Mouse (Mus musculus): ENCODE measurements around the gene Mks1.

Gene Mks1

GRCm38 (mm10) chr11:87875436-87875835 lies 22.4 kb downstream of the Mks1 start, which contains the start of gene Epx:
TSS of gene Epx (minus strand) at chr11:87875536.
- no peak for DNase-seq (ENCODE audit: low spot score)

GRCm38 (mm10) chr11:87879826-87880225 lies 26.8 kb downstream of the Mks1 start:
- no peak for DNase-seq (ENCODE audit: low spot score)

- no peak for DNase-seq (ENCODE audit: low spot score)
Observed at GRCm38 (mm10) chr11:87881714-87882113, 28.7 kb downstream of the Mks1 start.

DNA sequence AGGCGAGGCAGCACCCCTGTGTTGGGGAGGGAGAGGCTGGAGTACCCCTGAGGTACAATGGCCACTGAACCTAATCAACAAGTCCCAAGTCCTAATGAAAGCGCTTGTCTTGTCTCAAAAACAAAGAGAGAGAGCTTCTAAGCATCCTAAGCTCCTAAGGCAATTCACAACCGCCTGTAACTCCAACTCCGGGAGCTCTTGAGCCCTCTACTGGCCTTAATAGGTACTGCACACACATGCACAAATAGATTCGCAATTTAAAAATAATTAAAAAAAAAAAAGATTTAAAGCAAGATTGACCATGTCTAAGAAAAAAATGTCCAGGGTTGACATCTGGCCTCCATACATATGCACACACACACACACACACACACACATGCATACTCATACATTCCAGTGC lies 30.5 kb downstream of the Mks1 start:
- DNase-seq (ENCODE audit: low spot score): no peak

- no peak for DNase-seq (ENCODE audit: low spot score)
Observed at GRCm38 (mm10) chr11:87884856-87885255, 31.8 kb downstream of the Mks1 start.

GRCm38 (mm10) chr11:87892168-87892567 lies 39.2 kb downstream of the Mks1 start, which contains the start of gene Olfr462:
TSS of gene Olfr462 (minus strand) at chr11:87892268.
- DNase-seq (ENCODE audit: low spot score): no peak

GRCm38 (mm10) chr11:87897287-87897686 lies 44.3 kb downstream of the Mks1 start, which contains the start of gene Olfr463:
TSS of gene Olfr463 (minus strand) at chr11:87897387.
- DNase-seq (ENCODE audit: low spot score): no peak

GRCm38 (mm10) chr11:87904331-87904730 lies 51.3 kb downstream of the Mks1 start:
- no peak for DNase-seq (ENCODE audit: low spot score)
